Mouse (Mus musculus) thymus, postnatal 10 days (tissue): ENCODE results near the gene Eif2ak4.

Source experiments
- DNase-seq, 2 experiments: peaks; one replicate each; pipeline ENCODE4 v3.0.0; 2021; ENCODE audit warnings: low spot score in 2 of 2

Gene Eif2ak4

GRCm38 (mm10) chr2:118509688-118510446 lies 121.4 kb downstream of the Eif2ak4 start:
- DNase-seq = no peak

DNA sequence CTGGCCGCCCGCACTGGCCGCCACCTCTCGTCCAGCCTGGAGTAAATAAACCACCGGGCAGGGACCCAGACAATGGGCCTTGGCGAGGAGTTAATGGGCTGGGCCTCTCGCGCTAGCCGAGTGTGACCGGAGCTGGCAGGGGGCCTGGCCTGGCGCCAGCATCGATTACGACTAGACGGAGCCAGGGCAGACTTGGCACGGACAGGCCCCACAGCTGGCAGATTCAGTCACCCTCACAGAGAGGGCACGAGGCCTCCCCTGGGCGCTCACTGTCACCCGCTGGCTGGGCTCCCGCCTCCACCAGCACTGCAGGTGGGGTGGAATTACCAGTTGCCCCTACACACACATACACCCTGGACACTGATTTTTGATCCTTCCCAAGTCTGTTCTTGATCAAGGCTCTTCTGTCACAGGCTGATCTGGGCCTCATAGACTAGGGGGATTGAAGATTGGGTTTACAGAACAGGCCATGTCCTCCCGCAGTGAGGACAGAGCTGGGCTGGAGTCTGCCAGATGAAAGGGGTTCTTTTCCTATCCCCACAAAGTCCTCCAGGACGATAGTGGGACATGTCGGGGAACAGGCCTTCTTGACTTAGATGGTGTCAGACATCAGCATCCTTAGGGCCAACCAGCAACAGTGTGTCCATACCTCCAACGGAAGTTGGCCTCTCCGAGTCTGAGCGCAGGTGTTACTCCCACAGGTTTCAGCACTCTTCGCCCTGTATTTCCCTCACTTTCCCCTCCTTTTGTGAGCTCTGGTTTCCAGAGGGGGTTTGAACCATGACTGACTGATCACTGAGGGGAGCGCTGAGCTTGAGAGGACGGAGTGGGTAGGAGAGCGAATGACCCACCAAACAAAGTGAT lies 122.3 kb downstream of the Eif2ak4 start:
- no peak for DNase-seq

DNA sequence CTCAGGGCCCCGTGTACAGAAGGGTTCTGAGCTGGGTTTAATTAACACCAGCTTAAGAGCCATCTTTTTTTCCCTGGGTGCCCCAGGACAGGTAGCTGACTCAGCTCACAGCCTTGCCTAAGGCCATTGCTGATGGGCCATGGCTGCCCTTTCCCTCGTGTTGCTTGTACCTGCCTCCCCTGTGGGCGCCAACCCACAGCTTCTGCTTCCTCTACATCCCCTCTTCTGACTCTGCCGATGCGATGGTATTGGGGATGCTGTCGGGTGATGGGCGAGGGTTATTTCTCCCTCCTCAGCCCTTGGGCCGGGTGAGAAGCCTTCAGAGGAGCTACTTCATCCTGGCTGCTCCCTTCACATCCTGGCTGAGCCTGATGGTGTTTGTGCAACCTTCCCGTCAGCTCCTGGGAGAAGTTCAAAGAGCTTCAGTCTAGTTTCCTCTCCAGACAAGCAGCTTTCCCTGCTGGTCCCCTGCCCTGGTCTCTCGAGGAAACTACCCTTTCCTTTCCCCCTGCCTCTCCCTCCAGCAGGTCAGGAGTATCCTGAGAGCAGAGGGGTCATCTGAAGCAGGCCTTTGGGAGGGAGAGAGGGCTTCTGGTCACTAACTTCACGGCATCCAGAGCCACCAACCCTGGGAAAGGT lies 123.5 kb downstream of the Eif2ak4 start:
- no peak for DNase-seq

DNA sequence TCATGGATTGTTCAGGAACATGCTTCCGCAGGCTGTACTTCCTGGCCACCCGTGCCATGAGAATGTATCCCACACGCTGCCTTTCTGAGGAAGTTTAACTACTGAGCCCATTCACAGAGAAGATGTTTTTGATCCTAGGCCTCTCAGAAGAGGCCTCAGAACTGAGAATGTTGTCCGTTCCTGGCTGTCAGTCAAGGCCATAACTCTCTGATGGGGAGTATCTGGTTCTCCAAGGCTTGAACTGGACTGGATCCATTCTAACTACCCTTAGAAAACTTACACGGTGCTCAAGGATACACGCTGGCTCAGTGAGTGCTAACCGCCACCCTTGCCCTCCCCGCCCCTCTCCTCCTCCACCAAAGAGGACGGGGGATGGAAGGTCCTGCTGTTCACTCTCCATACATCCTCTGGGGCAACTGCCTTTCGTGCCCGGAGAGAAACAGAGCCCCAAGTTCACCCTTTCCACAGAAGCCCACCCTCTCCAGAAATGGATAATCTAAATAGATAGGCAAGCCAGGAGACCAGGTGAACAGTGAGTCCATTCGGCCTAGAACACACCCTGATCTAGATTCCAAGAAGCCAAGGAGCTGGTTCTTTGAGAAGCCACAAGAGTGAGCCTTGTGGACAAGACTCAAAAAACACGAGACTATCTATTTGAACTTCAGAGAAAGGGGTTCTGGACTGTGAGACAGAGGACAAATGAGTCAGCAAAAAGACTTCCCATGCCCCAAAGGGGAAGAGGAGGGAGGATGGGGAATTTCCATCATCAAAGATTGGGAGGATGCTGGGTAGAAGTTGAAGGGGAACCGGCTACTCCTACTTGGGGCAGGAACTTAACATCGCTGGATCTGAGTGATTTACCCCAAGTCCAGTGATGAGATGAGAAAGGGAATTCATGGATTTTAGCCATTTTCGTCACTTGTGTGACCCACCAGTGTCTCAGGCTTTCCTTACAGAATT lies 124.3 kb downstream of the Eif2ak4 start:
- DNase-seq = no peak

GRCm38 (mm10) chr2:118520042-118520933 lies 131.9 kb downstream of the Eif2ak4 start:
- no peak for DNase-seq

DNA sequence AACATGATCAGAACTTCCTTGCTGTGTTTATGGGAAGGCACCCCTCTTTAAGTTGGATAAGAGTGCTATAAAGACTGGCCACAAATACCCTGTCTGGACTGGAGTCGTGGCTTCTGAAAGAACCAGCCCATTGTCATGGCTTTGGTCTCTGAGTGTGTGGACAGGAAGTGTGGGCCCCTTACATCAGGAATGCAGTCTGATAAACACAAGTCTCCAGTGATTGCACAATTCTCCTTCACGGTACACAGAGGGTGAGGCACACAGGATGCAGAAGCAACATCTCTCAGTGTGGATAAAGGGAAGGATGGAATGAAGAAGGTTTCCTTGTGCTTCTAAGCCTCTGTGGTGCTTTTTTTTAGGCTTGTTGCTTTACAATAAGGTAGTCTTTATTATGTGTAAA lies 133.8 kb downstream of the Eif2ak4 start:
- no peak for DNase-seq

DNA sequence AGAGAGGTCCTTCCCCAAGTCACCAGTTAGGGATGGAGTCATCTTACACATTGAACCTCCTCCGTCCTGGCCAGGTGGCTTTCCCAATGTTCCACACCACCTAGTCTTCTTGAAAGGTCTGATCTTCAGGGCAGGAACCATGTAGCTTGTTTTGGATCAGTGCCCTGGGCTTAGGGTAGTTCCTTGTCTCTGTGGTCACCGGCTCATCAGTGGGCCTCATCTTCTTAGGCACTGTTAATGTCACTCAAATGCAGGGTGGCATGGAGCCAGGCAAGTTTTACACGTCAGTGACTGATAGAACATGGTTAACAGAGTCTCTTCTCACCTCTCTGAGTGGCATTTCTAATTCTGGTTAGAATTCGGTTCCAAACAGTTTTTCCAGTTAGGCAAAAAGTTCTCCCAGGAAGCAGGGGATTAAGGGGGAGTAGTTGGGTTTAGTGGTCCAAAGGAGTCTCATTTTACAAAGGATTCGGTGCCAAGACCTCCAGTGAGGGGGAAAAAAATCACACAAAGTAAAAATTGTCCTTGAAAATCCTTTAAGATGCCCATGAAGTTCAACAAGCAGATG lies 134.8 kb downstream of the Eif2ak4 start:
- no peak for DNase-seq

DNA sequence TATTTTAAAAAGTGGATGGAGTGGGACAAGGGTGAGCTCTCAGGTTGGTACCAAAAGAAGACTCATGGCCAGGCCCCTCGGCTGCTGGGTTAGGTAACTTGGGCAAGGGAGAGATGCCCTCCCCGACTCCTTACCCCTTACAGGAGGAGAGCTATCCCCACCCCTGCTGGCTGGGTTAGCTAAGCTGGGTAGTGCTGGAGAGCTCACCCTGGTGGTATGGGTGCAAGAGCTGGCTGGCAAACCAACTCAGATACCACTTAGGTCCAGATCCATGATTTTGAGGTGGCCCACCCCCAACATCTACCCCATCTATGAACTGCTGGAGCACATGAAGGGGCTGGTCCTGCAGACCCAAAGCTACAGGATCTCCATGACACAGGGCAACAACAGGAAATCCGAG lies 136.4 kb downstream of the Eif2ak4 start:
- no peak for DNase-seq
